Mouse (Mus musculus) heart, embryonic 13.5 days (tissue): ENCODE measurements at regions not wholly inside any gene's neighbourhood (a gene's known extent, or its start where the extent isn't known, plus 50 kb on each side); places are given as distances from the start of the nearest gene placed in this dataset.

Source experiments
- ATAC-seq: fragments of 200-750 bp; cut with Nextera tagmentation; 2 replicates; pipeline ENCODE4 v1.8.0; 2017; ENCODE audit warnings: moderate TSS enrichment; ENCODE audit not compliant: insufficient number of reproducible peaks, low FRiP score, low TSS enrichment; ENCODE audit errors: extremely low read depth
- H3K27ac ChIP-seq: fragments of 300-500 bp; sonication (generic); replicated peaks from 2 replicates; pipeline ENCODE4 v1.5.1; 2015; ENCODE audit warnings: moderate library complexity, mild to moderate bottlenecking, inconsistent platforms
- H3K27me3 ChIP-seq: fragments of 300-500 bp; sonication (generic); replicated peaks from 2 replicates; pipeline ENCODE4 v1.6.1; 2015; ENCODE audit warnings: mild to moderate bottlenecking, inconsistent platforms
- H3K36me3 ChIP-seq: fragments of 300-500 bp; sonication (generic); 2 replicates; pipeline ENCODE4 v1.6.1; 2015; ENCODE audit warnings: mild to moderate bottlenecking, inconsistent platforms
- H3K4me1 ChIP-seq: fragments of 300-500 bp; sonication (generic); 2 replicates; pipeline ENCODE4 v1.6.1; 2015; ENCODE audit warnings: inconsistent platforms
- H3K4me2 ChIP-seq: fragments of 300-500 bp; sonication (generic); 2 replicates; pipeline ENCODE4 v1.6.1; 2015; ENCODE audit warnings: inconsistent platforms, mild to moderate bottlenecking, moderate library complexity
- H3K4me3 ChIP-seq: fragments of 300-500 bp; sonication (generic); 2 replicates; pipeline ENCODE4 v1.5.1; 2015; ENCODE audit warnings: moderate library complexity, mild to moderate bottlenecking, inconsistent platforms
- H3K9ac ChIP-seq: fragments of 300-500 bp; sonication (generic); 2 replicates; pipeline ENCODE4 v1.6.1; 2015; ENCODE audit warnings: inconsistent platforms, mild to moderate bottlenecking, moderate library complexity
- H3K9me3 ChIP-seq: fragments of 300-500 bp; sonication (generic); 2 replicates; pipeline ENCODE4 v1.6.1; 2016; ENCODE audit warnings: inconsistent platforms
- WGBS: fragments of 180-500 bp; shearing (Covaris S2); methylation state at CpG from one replicate; pipeline ENCODE4 v1.1.7; 2015; ENCODE audit warnings: mixed read lengths; 5-methylcytosine and 5-hydroxymethylcytosine counted together

DNA sequence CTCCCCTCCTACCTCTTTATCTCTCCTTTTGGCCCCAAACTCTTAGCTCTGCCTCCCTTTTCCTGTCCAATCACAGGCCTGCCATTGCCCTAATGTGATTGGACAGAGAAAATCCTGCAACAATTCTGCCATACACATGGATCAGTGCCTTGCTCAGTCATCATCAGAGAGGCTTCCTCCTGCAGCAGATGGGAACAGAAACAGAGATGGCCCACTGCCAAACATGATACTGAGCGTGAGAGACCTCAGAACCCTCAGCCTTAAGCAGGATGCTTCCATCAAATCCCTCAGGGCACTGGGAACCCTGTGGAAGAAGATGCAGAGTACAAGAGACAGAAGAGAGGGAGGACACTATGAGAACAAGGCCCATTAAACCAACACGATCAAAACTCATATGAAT is 62.8 kb upstream of the Cacna2d3 start:
- Histone ChIP-seq H3K27ac (no peak overlapping the region), H3K9ac (no peak overlapping the region), H3K36me3 (no peaks in the 10 kb centered on the region), H3K4me1 (no peaks in the 10 kb centered on the region), H3K27me3 (no peaks in the 10 kb centered on the region), H3K4me3 (no peak overlapping the region), H3K4me2 (no peak overlapping the region), H3K9me3 (no peaks in the 10 kb centered on the region)
- ATAC-seq, result no peak
- 53% methylated on average over 2 of the region's 2 CpGs for WGBS

GRCm38 (mm10) chr14:29786431-29786830 is 64.8 kb upstream of the Cacna2d3 start:
- Histone ChIP-seq H3K36me3 (no peaks in the 10 kb centered on the region), H3K4me3 (no peak overlapping the region), H3K9me3 (no peaks in the 10 kb centered on the region), H3K9ac (no peak overlapping the region), H3K4me1 (no peaks in the 10 kb centered on the region), H3K27me3 (no peaks in the 10 kb centered on the region), H3K4me2 (no peak overlapping the region), H3K27ac (no peak overlapping the region)
- WGBS, result 67% methylated on average over 3 of the region's 3 CpGs
- no peak for ATAC-seq

DNA sequence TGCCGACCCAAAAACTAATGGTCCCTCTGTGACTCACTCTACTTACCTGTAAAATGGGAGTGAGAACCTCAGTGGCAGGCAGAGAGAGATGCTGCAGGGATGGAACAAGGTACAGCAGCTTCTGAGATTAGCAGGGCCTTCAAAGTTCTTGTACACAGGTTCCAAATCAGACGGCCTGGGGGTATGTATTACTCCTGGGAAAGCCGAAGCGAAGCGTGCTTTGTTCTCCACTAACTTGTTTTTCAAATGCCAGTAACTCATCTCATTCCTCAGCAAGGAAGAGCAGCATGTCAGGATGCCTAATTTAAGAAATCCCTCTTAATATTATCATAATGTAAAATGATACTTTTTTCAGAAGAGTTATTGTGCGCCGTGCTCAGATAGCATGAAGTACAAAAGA is 66.1 kb upstream of the Cacna2d3 start:
- H3K9me3 ChIP-seq, result no peaks in the 10 kb centered on the region
- no peak overlapping the region for H3K27ac ChIP-seq
- no peaks in the 10 kb centered on the region; the same call in 1 of the 2 replicates for H3K27me3 ChIP-seq
- H3K4me1 ChIP-seq, result no peaks in the 10 kb centered on the region
- no peak for ATAC-seq
- no peaks in the 10 kb centered on the region for H3K36me3 ChIP-seq
- no peak overlapping the region for H3K4me3 ChIP-seq
- WGBS, result 91% methylated on average over 7 of the region's 7 CpGs
- H3K4me2 ChIP-seq, result no peak overlapping the region
- H3K9ac ChIP-seq, result no peak overlapping the region

DNA sequence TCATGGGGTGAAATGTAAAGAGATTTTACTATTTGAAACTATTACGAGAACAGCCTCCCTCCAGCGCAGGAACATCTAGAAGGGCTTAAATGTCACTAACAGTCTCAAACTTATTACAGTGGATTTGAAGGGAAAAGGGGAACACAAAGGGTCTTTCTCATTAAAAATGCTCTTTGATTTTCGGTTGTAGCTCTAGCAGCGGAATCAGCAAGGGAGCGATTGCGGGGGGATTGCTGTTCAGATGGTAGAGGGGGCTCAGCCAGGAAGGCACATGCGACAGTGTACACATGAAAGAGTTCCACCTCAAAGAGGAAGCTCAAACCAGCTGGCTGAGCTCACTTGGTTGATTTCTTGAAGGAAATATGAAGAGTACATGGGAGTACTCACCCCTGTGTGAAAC is 66.7 kb upstream of the Cacna2d3 start:
- 93% methylated on average over 7 of the region's 7 CpGs for WGBS
- no peaks in the 10 kb centered on the region for H3K9me3 ChIP-seq
- no peaks in the 10 kb centered on the region for H3K36me3 ChIP-seq
- no peak overlapping the region for H3K27ac ChIP-seq
- no peaks in the 10 kb centered on the region; the same call in 1 of the 2 replicates for H3K27me3 ChIP-seq
- no peak overlapping the region for H3K4me2 ChIP-seq
- no peaks in the 10 kb centered on the region for H3K4me1 ChIP-seq
- no peak overlapping the region for H3K4me3 ChIP-seq
- H3K9ac ChIP-seq, result no peak overlapping the region
- no peak for ATAC-seq

- 0 out of 2 replicates have a peak, but pooled peaks cover 11% of the 10 kb centered on the region for H3K4me1 ChIP-seq
- WGBS, result 42% methylated on average over 2 of the region's 2 CpGs
- no peak overlapping the region for H3K9ac ChIP-seq
- H3K27me3 ChIP-seq, result no peaks in the 10 kb centered on the region; the same call in 1 of the 2 replicates
- no peaks in the 10 kb centered on the region for H3K9me3 ChIP-seq
- no peak overlapping the region for H3K4me2 ChIP-seq
- H3K36me3 ChIP-seq, result no peaks in the 10 kb centered on the region
- ATAC-seq, result no peak
- no peak overlapping the region for H3K27ac ChIP-seq
- H3K4me3 ChIP-seq, result no peak overlapping the region
Observed at GRCm38 (mm10) chr14:29795325-29795724, 73.7 kb upstream of the Cacna2d3 start.

DNA sequence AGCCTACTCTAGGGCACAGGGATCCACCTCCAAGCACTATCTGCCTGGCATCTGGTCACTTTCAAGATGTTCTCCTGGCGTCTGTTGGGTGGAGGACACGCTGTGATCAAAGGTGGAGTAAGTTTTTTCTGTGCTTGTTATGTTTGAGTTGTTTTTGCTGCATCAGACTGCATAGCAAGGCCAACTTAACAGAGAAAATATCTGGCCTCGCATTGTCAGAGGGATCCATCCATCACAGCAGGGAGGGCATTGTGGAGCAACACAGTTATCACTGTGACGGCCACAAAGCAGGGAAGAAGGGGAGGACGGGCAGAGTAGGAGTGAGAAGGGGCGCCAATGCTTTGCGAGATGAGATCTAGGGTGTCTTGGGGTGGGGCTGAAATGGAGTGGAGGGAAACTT is 74.7 kb upstream of the Cacna2d3 start:
- H3K4me3 ChIP-seq, result no peak overlapping the region
- no peaks in the 10 kb centered on the region for H3K9me3 ChIP-seq
- WGBS, result 70% methylated on average over 7 of the region's 7 CpGs

GRCm38 (mm10) chr14:29799852-29800251 is 78.2 kb upstream of the Cacna2d3 start:
- WGBS, result 76% methylated on average over 13 of the region's 13 CpGs
- ATAC-seq, result no peak
- Histone ChIP-seq H3K9me3 (no peaks in the 10 kb centered on the region), H3K9ac (no peak overlapping the region), H3K4me3 (no peak overlapping the region), H3K4me1 (peaks cover 17% of the 10 kb centered on the region; the same call in 1 of the 2 replicates), H3K27ac (no peak overlapping the region), H3K36me3 (no peaks in the 10 kb centered on the region), H3K27me3 (no peaks in the 10 kb centered on the region), H3K4me2 (no peak overlapping the region)

More for the DNA sequence above, 74.7 kb upstream of the Cacna2d3 start:
- no peak for ATAC-seq
- H3K27ac ChIP-seq, result no peak overlapping the region
- 0 out of 2 replicates have a peak, but pooled peaks cover 11% of the 10 kb centered on the region for H3K4me1 ChIP-seq
- no peaks in the 10 kb centered on the region for H3K36me3 ChIP-seq
- H3K4me2 ChIP-seq, result no peak overlapping the region
- H3K27me3 ChIP-seq, result no peaks in the 10 kb centered on the region; the same call in 1 of the 2 replicates
- H3K9ac ChIP-seq, result no peak overlapping the region

DNA sequence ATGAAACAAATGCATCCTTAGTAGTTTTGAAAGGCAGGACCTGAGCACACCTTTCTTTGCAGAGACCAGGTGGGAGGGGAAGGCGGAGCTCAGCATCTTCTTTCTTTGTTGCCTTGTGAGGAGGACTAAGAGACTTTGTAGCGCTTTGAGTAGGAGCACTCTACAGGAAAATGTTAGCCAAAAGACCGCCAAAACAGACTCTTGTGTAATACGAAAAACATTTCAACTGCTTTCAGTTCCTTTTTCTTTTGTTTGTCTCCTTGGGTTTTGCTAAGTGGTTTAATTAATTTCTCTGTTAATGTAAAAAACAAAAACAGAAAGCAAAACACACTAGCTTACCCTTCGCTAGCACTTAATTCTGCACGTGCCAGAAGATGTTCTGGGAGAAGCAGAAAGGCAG is 83.6 kb upstream of the Cacna2d3 start:
- WGBS, result 83% methylated on average over 6 of the region's 6 CpGs
- H3K4me3 ChIP-seq, result no peak overlapping the region
- no peak overlapping the region for H3K9ac ChIP-seq
- peaks cover 6% of the 10 kb centered on the region; the same call in 1 of the 2 replicates for H3K4me1 ChIP-seq
- H3K36me3 ChIP-seq, result no peaks in the 10 kb centered on the region
- H3K27ac ChIP-seq, result no peak overlapping the region
- H3K27me3 ChIP-seq, result peaks cover 5% of the 10 kb centered on the region; the same call in 1 of the 2 replicates
- H3K9me3 ChIP-seq, result no peaks in the 10 kb centered on the region
- H3K4me2 ChIP-seq, result no peak overlapping the region
- no peak for ATAC-seq

GRCm38 (mm10) chr14:29807881-29808280 is 86.2 kb upstream of the Cacna2d3 start:
- no peak overlapping the region for H3K4me2 ChIP-seq
- H3K27ac ChIP-seq, result no peak overlapping the region
- 59% methylated on average over 9 of the region's 9 CpGs for WGBS
- no peak overlapping the region for H3K9ac ChIP-seq
- H3K27me3 ChIP-seq, result peaks cover 5% of the 10 kb centered on the region; the same call in 1 of the 2 replicates
- ATAC-seq, result no peak
- H3K4me3 ChIP-seq, result no peak overlapping the region
- H3K9me3 ChIP-seq, result no peaks in the 10 kb centered on the region
- H3K4me1 ChIP-seq, result peaks cover 6% of the 10 kb centered on the region; the same call in 1 of the 2 replicates
- no peaks in the 10 kb centered on the region for H3K36me3 ChIP-seq

DNA sequence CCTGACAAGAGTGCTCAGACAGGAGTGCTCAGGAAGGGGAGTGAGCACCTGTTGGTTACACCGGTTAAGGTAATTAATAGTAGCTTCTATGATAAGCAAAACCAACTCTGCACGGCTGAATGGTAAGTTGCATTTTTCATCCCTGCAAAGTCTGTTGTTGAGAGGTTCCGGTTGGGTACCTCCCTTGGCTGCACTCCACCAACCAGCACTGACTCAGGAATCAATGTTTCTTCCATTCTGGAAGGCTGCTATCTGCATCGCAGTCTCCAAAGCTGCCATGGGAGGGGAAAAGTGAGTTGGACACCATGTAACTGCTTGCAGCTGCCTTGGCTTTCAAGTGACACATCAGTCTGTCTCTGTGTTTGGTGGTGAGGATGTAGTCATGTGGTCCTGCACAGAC is 93.0 kb upstream of the Cacna2d3 start:
- ATAC-seq, result no peak
- Histone ChIP-seq H3K4me3 (no peak overlapping the region), H3K27ac (no peak overlapping the region), H3K9me3 (no peaks in the 10 kb centered on the region), H3K27me3 (no peaks in the 10 kb centered on the region), H3K9ac (no peak overlapping the region), H3K4me1 (no peaks in the 10 kb centered on the region), H3K4me2 (no peak overlapping the region), H3K36me3 (no peaks in the 10 kb centered on the region)
- 65% methylated on average over 4 of the region's 4 CpGs for whole genome bisulfite sequencing

DNA sequence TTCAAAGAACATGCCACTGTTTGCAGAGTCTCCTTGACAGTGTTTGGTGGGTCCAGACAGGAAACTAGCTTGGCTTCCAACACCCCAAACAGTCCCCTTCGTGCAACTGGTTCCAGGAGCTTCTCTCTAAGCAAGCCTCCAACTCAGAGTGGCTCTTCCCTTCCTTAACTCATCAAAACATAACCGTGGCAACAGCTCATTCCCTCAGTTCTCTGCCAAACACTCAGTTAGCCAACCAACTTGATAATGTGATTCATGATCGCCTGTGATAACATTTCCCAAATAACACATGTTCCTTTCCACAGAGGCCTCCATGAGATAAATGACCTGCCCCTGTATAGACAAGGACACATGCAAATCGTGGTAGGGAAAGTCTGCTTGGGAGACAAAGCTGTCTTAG is 95.9 kb upstream of the Cacna2d3 start:
- Histone ChIP-seq H3K4me2 (no peak overlapping the region), H3K36me3 (no peaks in the 10 kb centered on the region), H3K27me3 (no peaks in the 10 kb centered on the region), H3K9ac (no peak overlapping the region), H3K4me3 (no peak overlapping the region), H3K4me1 (no peaks in the 10 kb centered on the region), H3K9me3 (no peaks in the 10 kb centered on the region), H3K27ac (no peak overlapping the region)
- WGBS, result 60% methylated on average over 4 of the region's 4 CpGs
- ATAC-seq, result no peak

DNA sequence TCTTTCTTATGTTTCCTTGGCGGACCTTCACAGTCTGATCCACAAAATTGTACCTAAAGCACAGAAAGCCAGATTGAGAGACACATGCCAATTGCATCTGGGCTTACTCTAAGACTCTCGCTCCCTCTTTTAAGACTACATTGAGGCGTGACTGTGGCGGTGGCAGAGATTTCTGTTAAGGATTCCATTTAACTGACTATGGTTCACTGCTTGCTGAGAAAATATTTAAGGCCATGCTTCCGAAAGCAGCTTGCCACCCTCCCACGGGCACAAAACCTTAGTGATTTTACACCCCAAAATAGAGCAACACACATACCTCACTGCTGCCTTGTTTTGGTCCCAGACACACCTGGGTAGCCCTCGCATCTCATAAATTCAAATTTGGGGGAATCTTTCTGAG is 96.6 kb upstream of the Cacna2d3 start:
- no peak for ATAC-seq
- no peak overlapping the region for H3K27ac ChIP-seq
- WGBS, result 90% methylated on average over 7 of the region's 7 CpGs

More for the DNA sequence above, 96.6 kb upstream of the Cacna2d3 start:
- H3K4me1 ChIP-seq, result no peaks in the 10 kb centered on the region
- H3K27me3 ChIP-seq, result no peaks in the 10 kb centered on the region
- no peak overlapping the region for H3K4me2 ChIP-seq
- H3K36me3 ChIP-seq, result no peaks in the 10 kb centered on the region
- H3K9me3 ChIP-seq, result no peaks in the 10 kb centered on the region
- H3K4me3 ChIP-seq, result no peak overlapping the region
- H3K9ac ChIP-seq, result no peak overlapping the region
